Mouse (Mus musculus) spleen, embryonic (tissue): Measurements from ENCODE around the gene Tmed10.

Experiments
- CTCF ChIA-PET: fragments of 350-600 bp; sonication (Branson Sonifier 250); formaldehyde crosslinking; loops from one replicate; lab custom pipeline; 2022; lab: Charles Lee

The Tmed10 gene

GRCm38 (mm10) chr12:85374561-85375272 lies at the start of gene Tmed10:
Gene Tmed10 (minus strand): TSS chr12:85374847.
- CTCF ChIA-PET = interaction anchor here (0.7 kb wide), 1 partner anchor 92 kb away, joined by 3 read pairs; no protein-coding TSS in a partner anchor

GRCm38 (mm10) chr12:85423236-85423635 lies 48.6 kb upstream of the Tmed10 start:
- CTCF ChIA-PET = no interaction called here

DNA sequence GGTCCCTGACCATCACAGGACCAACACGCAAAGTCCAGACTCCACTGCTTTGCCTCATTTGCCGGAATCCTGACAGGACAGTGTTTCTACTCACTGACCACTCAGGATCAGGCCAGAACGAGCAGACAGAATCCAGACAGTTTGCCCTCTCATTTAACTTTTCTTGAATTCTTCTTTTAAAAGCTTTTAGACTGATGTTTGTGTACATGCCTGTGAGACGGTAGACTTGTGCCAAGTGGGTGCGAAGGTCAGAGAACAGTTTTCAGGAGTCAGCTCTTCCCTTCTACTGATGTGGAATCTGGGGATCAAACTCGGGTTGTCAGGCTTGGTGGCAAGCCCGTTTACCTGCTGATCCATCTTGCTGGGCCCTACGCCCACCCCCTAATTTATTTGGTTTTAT lies 47.9 kb upstream of the Tmed10 start:
- CTCF ChIA-PET = no interaction called here

- CTCF ChIA-PET = no interaction called here
Observed at GRCm38 (mm10) chr12:85420945-85421344, 46.3 kb upstream of the Tmed10 start.

DNA sequence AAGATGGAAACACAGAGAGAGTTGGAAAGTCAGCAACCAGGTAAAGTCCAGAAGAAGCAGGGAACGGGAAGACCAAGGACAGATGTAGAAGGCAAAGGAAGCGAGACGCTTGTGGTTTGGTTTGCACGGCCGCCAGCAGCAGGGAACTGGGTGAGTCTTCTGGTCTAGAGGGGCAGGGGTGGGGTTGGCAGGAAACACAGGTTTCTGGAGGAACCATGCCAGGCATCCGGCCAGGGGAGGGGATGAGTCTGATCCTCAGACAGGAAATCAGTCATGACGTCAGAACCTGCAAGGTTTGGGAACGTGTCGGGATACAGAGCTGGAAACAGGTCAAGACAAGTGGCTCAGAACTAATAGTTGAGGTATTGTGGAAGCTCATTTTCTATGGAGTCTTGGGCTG lies 43.2 kb upstream of the Tmed10 start:
- CTCF ChIA-PET = no interaction called here

DNA sequence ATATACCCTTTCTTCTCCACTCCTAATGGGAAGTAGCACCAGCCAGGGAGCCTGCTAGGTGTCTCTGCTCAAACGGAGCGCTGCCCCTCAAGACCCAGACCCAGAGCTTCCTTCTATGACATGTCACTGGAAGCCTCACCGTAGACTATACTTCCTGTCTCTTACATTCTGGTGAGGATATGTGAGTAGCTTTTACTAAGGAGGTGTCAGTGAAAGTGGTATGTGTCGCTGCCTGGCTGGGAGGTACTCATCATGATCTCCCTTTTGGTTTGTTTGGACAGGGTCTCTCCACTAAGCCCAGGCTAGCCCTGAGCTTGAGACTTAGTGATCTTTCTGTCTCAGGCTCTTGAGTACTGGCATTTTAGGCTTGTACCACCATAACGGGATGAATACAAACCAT lies 41.7 kb upstream of the Tmed10 start:
- CTCF ChIA-PET = no interaction called here

DNA sequence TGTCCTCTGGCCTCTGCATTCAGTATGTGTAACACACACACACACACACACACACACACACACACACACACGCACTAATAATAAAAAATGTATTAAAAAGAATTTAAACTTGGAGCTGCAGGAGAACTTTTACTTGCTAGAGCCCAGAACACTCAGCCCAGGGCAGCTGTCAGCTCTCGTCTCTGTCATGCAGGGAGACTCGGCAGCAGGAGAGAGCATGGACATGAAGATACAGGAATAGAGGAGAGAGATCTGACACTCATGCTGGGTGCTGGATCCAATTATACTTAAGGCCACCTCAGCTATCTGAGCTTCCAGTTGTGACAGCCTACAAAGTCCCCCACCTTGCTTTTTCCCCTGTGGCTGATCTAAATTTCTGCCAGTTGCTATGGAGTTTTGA lies 41.2 kb upstream of the Tmed10 start:
- CTCF ChIA-PET = no interaction called here

GRCm38 (mm10) chr12:85411136-85411535 lies 36.5 kb upstream of the Tmed10 start:
- CTCF ChIA-PET = interaction anchor here (0.6 kb wide), 1 partner anchor 23 kb away, joined by 9 read pairs; no protein-coding TSS in a partner anchor

DNA sequence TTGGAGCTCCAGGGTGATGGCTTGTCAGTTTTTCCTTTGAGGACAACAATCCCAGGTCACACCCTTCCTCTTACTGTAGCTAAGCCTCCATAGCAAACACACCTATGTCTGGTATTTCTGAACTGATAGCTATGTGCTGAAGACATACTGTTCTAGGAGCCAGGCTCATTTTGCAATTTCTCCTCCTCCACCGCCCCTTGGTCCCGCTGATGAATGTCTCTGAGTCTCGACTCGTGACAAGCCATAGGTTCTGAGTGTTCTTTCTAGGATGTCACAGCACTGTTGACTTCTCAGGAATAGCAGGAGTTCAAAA lies 23.3 kb upstream of the Tmed10 start:
- CTCF ChIA-PET = interaction anchor here (1.5 kb wide), 1 partner anchor 33 kb away, joined by 5 read pairs; no protein-coding TSS in a partner anchor

DNA sequence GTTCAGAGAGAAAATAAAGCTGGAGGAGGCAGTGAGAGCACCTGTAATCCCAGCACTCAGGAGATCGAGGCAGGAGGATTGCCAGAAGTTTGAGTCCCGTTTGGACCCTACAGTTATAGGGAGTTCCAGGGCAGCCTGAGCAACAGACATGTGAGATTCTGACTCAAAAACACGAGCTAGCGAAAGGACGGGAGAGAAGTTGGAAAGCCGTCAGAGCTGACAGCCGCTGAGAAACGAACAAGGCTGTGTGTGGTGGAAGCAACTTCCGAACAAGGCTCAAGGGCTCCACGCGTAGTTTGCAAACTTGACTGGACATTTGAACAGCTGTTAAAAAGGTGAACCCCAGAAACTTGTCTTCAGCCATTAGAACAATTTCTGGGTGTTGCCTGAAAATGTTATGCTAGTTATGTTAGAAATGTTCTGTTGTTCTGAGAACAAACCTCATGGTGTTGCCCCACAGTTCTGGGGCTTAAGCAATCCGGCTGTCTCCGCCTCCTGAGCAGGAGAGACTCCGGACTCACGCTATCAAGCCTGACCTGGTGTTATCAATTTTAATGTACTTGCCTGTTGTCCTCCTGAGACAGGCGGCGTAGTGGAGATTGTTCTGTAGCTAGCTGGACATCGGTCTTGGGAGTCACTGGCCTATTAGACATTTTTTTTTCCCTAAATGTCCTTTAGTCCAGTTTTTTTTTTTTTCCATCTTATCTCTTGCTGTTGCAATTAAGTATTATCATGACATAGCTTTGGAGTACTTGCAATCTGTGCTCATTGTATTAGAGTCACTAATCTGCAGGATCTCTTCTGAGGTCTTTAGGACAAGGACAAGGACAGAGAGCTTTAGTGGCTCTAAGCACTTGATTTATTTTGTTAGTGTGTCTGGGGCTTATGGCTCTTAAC lies 22.7 kb upstream of the Tmed10 start:
- CTCF ChIA-PET = interaction anchor here (1.5 kb wide), 1 partner anchor 33 kb away, joined by 5 read pairs; no protein-coding TSS in a partner anchor

- CTCF ChIA-PET = interaction anchor here (0.8 kb wide), 1 partner anchor 20 kb away, joined by 7 read pairs; no protein-coding TSS in a partner anchor
Observed at GRCm38 (mm10) chr12:85393981-85394380, 19.3 kb upstream of the Tmed10 start.

DNA sequence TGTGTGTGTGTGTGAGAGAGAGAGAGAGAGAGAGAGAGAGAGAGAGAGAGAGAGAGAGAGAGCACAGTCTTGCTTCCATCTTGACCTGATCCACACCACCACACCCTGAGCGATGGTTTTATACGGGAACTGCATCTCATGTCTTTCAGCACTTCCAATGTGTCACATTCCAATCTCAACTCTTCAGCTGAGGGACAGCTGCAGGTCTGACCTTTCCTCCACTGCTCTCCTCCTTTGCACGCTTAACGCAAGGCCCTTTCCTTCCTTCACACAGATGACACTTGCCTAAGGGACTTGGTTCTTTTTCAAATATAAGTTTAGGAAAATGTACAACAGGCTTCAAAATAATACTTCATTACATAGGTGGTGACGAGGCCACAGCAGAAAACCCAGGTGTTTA lies 18.9 kb upstream of the Tmed10 start:
- CTCF ChIA-PET = no interaction called here

- CTCF ChIA-PET = no interaction called here
Observed at GRCm38 (mm10) chr12:85391148-85391547, 16.5 kb upstream of the Tmed10 start.

- CTCF ChIA-PET = interaction anchor here (0.5 to 0.6 kb wide), 2 partner anchors 65 to 95 kb away, joined by 3 to 6 read pairs; no protein-coding TSS in a partner anchor
Observed at GRCm38 (mm10) chr12:85389204-85390185, 14.8 kb upstream of the Tmed10 start.

GRCm38 (mm10) chr12:85385995-85386375 lies 11.3 kb upstream of the Tmed10 start:
- CTCF ChIA-PET = no interaction called here

DNA sequence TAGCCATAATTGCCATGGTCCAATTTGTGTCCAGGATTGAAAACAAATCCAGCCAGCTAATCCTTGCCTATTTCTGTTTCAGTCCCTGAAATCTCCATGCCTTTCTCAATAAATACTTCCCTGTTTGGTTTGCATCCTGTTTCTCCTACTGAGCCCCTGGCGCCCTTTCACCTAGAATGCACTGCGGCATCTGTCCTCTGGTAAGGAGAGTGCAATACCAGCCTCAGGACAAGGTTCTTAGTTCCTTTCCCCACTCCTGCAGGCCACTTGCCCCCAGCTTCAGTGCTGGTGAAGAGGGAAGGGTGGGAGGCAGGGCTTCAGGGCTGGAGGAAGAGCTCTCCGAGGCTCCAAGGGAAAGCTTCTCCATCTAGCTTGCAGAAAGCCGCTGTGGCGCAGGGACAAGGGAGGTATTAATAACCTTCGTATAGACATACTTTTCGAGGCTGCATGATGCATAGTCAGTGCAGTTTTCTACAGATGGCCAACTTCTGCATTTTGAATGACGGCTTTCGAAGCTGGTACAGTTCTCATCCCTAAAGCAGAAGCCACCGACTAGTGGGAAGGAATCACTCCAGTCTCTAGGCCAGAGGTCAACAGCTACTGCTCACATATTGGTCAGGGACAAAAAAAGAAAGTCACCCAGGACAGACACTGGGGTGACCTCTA lies 10.8 kb upstream of the Tmed10 start:
- CTCF ChIA-PET = no interaction called here

GRCm38 (mm10) chr12:85382761-85383680 lies 8.4 kb upstream of the Tmed10 start:
- CTCF ChIA-PET = interaction anchor here (0.5 kb wide), 1 partner anchor 50 kb away, joined by 3 read pairs; no protein-coding TSS in a partner anchor

- CTCF ChIA-PET = interaction anchor here (0.6 kb wide), 1 partner anchor 75 kb away, joined by 34 read pairs; no protein-coding TSS in a partner anchor
Observed at GRCm38 (mm10) chr12:85381570-85381969, 6.9 kb upstream of the Tmed10 start.

DNA sequence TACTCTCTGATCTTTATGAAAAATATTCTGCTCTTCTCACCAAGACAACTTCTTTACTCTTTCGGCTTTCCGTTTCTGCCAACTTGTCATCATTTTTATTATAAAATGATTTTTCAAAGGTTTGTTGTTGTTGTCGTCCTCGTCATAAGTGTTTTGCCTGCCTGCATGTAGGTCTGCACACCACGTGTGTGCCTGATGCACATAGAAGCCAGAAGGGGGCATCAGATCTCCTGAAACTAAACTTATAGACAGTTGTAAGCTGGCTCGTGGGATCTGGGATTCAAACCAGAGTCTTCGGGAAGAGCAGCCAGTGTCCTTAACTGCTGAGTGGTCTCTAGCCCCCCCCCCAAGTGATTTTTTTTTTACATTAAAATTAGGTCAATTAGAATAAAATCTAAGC lies 6.3 kb upstream of the Tmed10 start:
- CTCF ChIA-PET = interaction anchor here (0.6 kb wide), 1 partner anchor 74 kb away, joined by 34 read pairs; no protein-coding TSS in a partner anchor
